Mouse (Mus musculus): ENCODE measurements around the gene Masp2. TPM values are rescaled to one million over a fixed set of nuclear protein-coding genes. Genes with fewer than 3 reads are reported as not detected.

Masp2 gene
- polyA plus RNA-seq, 1 experiment, result 0.82 TPM

DNA sequence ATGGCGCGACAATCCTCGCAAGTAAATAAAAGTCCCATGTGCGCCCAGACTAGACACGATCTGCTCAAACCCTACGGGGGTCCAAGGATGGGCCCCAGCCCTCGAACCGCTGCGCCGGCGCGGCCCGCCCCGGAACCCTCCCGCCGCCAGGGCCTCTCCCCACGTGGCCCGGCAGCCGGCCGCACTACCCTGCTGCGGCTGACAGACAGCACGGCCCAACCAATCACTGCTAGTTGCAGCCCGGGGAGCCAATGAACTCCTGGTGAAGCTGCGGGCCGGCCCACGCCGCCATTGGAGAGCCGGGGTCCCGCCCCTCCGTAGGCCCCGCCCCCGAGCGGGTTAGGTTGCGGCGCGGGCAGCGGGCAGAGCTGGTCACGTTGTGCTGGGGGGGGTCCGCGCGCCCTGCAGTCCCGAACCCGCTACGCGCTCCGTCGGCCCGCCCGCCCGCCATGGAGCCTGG lies 11.2 kb upstream of the Masp2 start, which contains the start of gene Srm:
TSS of gene Srm (plus strand) at position 333 of the 460 bp plus-strand sequence.
- Histone ChIP-seq H3K4me3 (replicated peaks; ENCODE audit: insufficient read depth, low read depth, low read length) (peak within 1 kb of the TSS; percentile 99), H3K27ac (ENCODE audit: insufficient read depth, low read length) (peak within 1 kb of the TSS; percentile 75), H3K27me3 (ENCODE audit: control insufficient read depth, insufficient read depth, low read length) (no peaks in the 10 kb centered on the region), H3K4me1 (ENCODE audit: control insufficient read depth, insufficient read depth, low read length) (peaks cover 20% of the 10 kb centered on the region)
- TF ChIP-seq CTCF (IDR thresholded peaks at IDR 0.05; ENCODE audit: borderline replicate concordance, insufficient read depth, low read depth, low read length) (no peak), POLR2A (IDR thresholded peaks at IDR 0.05; ENCODE audit: borderline replicate concordance, insufficient read depth, low read length) (peak; percentile 20; the same call in 1 of the 2 replicates)
- under 1% methylated on average over 46 of the region's 50 CpGs for whole genome bisulfite sequencing
- peak; percentile 96 to 99 for DNase-seq

DNA sequence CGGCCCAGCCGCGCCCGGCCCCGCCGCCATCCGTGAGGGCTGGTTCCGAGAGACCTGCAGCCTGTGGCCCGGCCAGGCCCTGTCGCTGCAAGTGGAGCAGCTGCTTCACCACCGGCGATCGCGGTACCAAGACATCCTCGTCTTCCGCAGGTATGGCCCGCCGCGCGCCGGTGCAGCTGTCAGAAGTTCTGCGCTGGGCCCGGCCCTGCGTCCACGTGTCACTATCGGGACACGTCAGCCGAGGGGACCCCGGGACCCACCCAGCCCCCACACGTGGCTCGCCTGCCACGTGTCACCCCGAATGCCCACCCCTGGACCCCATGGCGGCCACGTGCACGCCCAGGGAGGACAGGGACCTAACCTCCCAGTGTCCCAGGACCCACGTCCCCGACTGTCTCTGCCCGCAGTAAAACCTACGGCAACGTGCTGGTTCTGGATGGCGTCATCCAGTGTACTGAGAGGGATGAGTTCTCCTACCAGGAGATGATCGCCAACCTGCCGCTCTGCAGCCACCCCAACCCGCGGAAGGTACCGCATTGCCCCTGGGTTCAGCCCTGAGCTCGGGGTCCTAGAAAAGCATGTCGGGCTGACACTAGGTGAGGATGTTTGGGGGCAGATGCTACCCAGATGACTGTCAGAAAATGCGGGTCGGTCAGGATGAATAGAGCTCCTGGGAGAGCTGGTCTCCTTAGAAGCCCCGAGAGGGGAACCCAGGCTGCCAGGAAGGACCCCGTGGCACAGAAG lies 10.5 kb upstream of the Masp2 start:
- peak overlapping the region; percentile 83 for H3K4me3 ChIP-seq (replicated peaks; ENCODE audit: insufficient read depth, low read depth, low read length)
- H3K4me1 ChIP-seq (ENCODE audit: control insufficient read depth, insufficient read depth, low read length), result peaks cover 20% of the 10 kb centered on the region
- TF ChIP-seq CTCF (IDR thresholded peaks at IDR 0.05; ENCODE audit: borderline replicate concordance, insufficient read depth, low read depth, low read length) (no peak), POLR2A (IDR thresholded peaks at IDR 0.05; ENCODE audit: borderline replicate concordance, insufficient read depth, low read length) (no peak)
- H3K27ac ChIP-seq (ENCODE audit: insufficient read depth, low read length), result 0 out of 2 replicates have a peak overlapping the region, but pooled peaks have one; percentile 4
- no peaks in the 10 kb centered on the region for H3K27me3 ChIP-seq (ENCODE audit: control insufficient read depth, insufficient read depth, low read length)
- DNase-seq, result no peak
- under 1% methylated on average over 53 of the region's 53 CpGs for WGBS

DNA sequence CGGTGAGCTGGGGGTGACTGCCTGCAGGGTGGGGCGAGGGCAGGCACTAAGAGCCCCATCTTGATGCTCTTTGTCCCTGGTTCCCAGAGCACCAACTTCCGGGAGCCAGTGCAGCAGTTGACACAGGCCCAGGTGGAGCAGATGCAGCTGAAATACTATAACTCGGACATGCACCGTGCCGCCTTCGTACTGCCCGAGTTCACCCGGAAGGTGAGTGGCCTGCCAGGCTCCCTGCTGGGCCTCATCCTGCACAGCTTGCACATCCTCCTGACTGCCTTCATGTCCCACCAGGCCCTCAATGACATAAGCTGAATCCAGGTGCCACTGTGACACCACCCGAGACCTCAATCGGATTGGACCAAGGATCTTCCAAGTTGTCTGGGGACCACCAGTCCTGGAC lies 8.4 kb upstream of the Masp2 start:
- WGBS, result 32% methylated on average over 11 of the region's 11 CpGs
- no peak overlapping the region for H3K27ac ChIP-seq (ENCODE audit: insufficient read depth, low read length)
- H3K4me1 ChIP-seq (ENCODE audit: control insufficient read depth, insufficient read depth, low read length), result peaks cover 20% of the 10 kb centered on the region
- H3K27me3 ChIP-seq (ENCODE audit: control insufficient read depth, insufficient read depth, low read length), result no peaks in the 10 kb centered on the region
- peak; percentile 47 to 57 for DNase-seq
- H3K4me3 ChIP-seq (replicated peaks; ENCODE audit: insufficient read depth, low read depth, low read length), result no peak overlapping the region
- TF ChIP-seq CTCF (IDR thresholded peaks at IDR 0.05; ENCODE audit: borderline replicate concordance, insufficient read depth, low read depth, low read length) (no peak), POLR2A (IDR thresholded peaks at IDR 0.05; ENCODE audit: borderline replicate concordance, insufficient read depth, low read length) (no peak)

DNA sequence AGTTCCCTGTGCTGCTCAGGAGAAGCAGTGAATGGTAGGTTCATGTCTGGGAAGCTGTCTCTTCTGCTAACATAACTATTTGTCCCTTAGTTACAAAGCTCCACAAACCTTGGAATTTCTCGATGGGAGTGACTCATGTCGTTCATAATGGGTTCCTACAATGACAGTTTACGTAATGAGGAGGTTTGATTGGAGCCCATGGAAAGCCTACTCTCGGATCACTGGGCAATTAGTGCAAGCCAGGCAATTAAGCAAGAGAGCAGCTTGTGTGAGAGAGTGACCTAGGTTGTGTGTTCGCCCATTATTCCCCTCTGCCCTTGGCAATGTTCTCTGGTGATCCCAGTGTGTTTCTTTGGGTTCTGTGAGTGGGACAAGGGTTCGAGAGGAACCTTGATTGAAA lies 6.4 kb upstream of the Masp2 start:
- WGBS, result 85% methylated on average over 6 of the region's 6 CpGs
- H3K4me3 ChIP-seq (replicated peaks; ENCODE audit: insufficient read depth, low read depth, low read length), result no peak overlapping the region
- no peak overlapping the region for H3K27ac ChIP-seq (ENCODE audit: insufficient read depth, low read length)
- TF ChIP-seq CTCF (IDR thresholded peaks at IDR 0.05; ENCODE audit: borderline replicate concordance, insufficient read depth, low read depth, low read length) (no peak), POLR2A (IDR thresholded peaks at IDR 0.05; ENCODE audit: borderline replicate concordance, insufficient read depth, low read length) (no peak)
- no peaks in the 10 kb centered on the region for H3K27me3 ChIP-seq (ENCODE audit: control insufficient read depth, insufficient read depth, low read length)
- DNase-seq, result no peak
- peaks cover 17% of the 10 kb centered on the region for H3K4me1 ChIP-seq (ENCODE audit: control insufficient read depth, insufficient read depth, low read length)

DNA sequence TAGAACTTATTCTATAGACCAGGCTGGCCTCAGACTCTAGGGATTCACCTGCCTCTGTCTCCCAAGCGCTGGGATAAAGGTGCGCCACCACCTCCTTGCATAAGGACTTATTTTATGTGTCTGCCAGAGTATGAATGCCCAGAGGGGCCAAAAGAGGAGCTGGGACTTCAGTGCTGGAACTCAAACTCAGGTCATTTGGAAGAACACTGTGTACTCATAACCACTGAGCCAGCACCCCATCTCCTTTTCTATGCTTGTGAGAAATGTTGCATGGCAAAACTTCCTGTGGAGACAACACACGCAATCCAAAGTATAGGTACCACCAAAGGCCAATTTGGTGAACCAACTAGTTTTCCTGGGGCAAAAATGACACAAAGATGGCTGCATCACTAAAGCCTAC lies 5.6 kb upstream of the Masp2 start:
- DNase-seq, result no peak
- Histone ChIP-seq H3K4me1 (ENCODE audit: control insufficient read depth, insufficient read depth, low read length) (peaks cover 17% of the 10 kb centered on the region), H3K27me3 (ENCODE audit: control insufficient read depth, insufficient read depth, low read length) (no peaks in the 10 kb centered on the region), H3K4me3 (replicated peaks; ENCODE audit: insufficient read depth, low read depth, low read length) (no peak overlapping the region), H3K27ac (ENCODE audit: insufficient read depth, low read length) (no peak overlapping the region)
- TF ChIP-seq CTCF (IDR thresholded peaks at IDR 0.05; ENCODE audit: borderline replicate concordance, insufficient read depth, low read depth, low read length) (no peak), POLR2A (IDR thresholded peaks at IDR 0.05; ENCODE audit: borderline replicate concordance, insufficient read depth, low read length) (no peak)
- WGBS, result 97% methylated on average over 3 of the region's 3 CpGs

DNA sequence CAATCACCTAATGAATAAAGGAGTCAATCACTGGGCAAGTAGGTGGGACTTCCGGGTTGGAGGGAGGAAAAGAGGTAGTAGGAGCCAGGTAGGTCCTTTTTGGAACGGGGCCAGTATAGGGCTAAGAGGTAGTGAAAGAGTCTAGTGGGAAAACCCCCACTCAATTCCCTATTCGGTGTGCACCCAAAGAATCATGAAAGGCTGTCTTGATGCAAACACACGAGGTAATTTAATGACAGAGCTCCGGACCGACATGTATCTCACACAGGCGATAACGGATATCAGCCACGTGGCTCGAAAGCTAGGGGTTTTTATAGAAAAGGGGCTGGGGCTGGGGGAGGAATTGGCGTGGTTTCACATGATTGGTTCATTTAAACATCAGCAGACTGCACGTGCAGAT lies 3.5 kb upstream of the Masp2 start:
- Histone ChIP-seq H3K27me3 (ENCODE audit: control insufficient read depth, insufficient read depth, low read length) (no peaks in the 10 kb centered on the region), H3K4me3 (replicated peaks; ENCODE audit: insufficient read depth, low read depth, low read length) (no peak overlapping the region), H3K27ac (ENCODE audit: insufficient read depth, low read length) (no peak overlapping the region), H3K4me1 (ENCODE audit: control insufficient read depth, insufficient read depth, low read length) (peaks cover 5% of the 10 kb centered on the region)
- 95% methylated on average over 12 of the region's 12 CpGs for WGBS
- no peak for DNase-seq
- TF ChIP-seq CTCF (IDR thresholded peaks at IDR 0.05; ENCODE audit: borderline replicate concordance, insufficient read depth, low read depth, low read length) (no peak), POLR2A (IDR thresholded peaks at IDR 0.05; ENCODE audit: borderline replicate concordance, insufficient read depth, low read length) (no peak)

DNA sequence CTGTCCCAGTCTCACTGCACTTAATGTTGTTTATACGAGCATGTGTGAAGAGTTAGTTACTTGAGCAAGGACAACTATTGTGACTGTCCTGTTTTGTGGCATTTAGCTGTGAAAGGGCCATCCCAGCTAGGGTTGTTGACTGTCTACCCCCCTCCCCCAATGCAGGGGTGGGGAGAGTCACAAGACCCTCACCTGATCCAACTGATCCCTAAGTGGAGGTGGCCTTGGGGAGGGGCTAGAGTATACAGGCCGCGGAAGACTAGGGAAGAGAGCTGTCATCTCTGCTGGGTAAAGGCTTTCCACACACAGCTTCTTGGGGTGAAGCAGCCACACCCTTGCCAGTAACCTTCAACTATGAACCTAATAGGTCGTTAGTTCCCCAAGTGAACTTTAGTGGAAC lies 2.0 kb upstream of the Masp2 start:
- 85% methylated on average over 4 of the region's 4 CpGs for WGBS
- Histone ChIP-seq H3K27ac (ENCODE audit: insufficient read depth, low read length) (no peak overlapping the region), H3K27me3 (ENCODE audit: control insufficient read depth, insufficient read depth, low read length) (no peaks in the 10 kb centered on the region), H3K4me1 (ENCODE audit: control insufficient read depth, insufficient read depth, low read length) (no peaks in the 10 kb centered on the region), H3K4me3 (replicated peaks; ENCODE audit: insufficient read depth, low read depth, low read length) (no peak overlapping the region)
- no peak for DNase-seq
- TF ChIP-seq CTCF (IDR thresholded peaks at IDR 0.05; ENCODE audit: borderline replicate concordance, insufficient read depth, low read depth, low read length) (no peak), POLR2A (IDR thresholded peaks at IDR 0.05; ENCODE audit: borderline replicate concordance, insufficient read depth, low read length) (no peak)

DNA sequence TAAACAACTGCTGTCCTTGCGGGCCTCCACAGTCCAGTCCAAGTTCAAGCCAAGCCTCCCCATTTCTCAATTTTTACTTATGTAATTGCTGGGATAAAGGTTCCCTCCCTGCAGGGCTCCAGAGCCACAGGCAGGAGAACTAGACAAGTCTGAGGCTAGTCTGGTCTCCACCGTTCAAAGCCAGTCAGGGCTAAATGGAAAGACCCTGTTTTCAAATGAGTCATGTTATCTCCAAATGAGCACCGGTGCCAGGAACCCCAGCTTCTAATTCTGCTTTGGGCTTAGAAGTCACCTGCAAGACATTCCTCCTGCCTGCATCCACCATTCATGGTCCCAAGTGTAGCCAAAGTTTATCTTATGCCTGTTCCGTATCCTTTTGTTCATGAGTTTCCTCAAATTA lies 483 bp upstream of the Masp2 start:
- no peak overlapping the region for H3K27ac ChIP-seq (ENCODE audit: insufficient read depth, low read length)
- H3K4me1 ChIP-seq (ENCODE audit: control insufficient read depth, insufficient read depth, low read length), result no peaks in the 10 kb centered on the region
- TF ChIP-seq POLR2A (IDR thresholded peaks at IDR 0.05; ENCODE audit: borderline replicate concordance, insufficient read depth, low read length) (no peak), CTCF (IDR thresholded peaks at IDR 0.05; ENCODE audit: borderline replicate concordance, insufficient read depth, low read depth, low read length) (no peak)
- 83% methylated on average over 4 of the region's 4 CpGs for WGBS
- H3K27me3 ChIP-seq (ENCODE audit: control insufficient read depth, insufficient read depth, low read length), result no peaks in the 10 kb centered on the region
- H3K4me3 ChIP-seq (replicated peaks; ENCODE audit: insufficient read depth, low read depth, low read length), result no peak overlapping the region
- DNase-seq, result no peak
